Mouse (Mus musculus) kidney, adult 2 months (tissue): ENCODE data around the gene Dhdh. TPM values are rescaled to one million over a fixed set of nuclear protein-coding genes. Genes with fewer than 3 reads are reported as not detected.
"Not testable (repeated sequence)": the region's sequence is repeated elsewhere in the genome, so short reads cannot be mapped to it uniquely, and the experiment has no call there.

Experiments
- DNase-seq: peaks from one replicate; pipeline ENCODE4 v3.0.0; 2021
- H3K27ac ChIP-seq: fragments of 200-500 bp; 2 replicates; pipeline ENCODE4 v1.5.1; 2012; ENCODE audit warnings: low read depth, low read length, control low read depth, inconsistent platforms; ENCODE audit not compliant: insufficient read depth
- H3K27me3 ChIP-seq: fragments of 200-500 bp; replicated peaks from 2 replicates; pipeline ENCODE4 v1.6.1; 2012; ENCODE audit warnings: mild to moderate bottlenecking, moderate library complexity, low read length, inconsistent platforms; ENCODE audit not compliant: control insufficient read depth, insufficient read depth
- H3K36me3 ChIP-seq: fragments of 200-500 bp; 2 replicates; pipeline ENCODE4 v1.6.1; 2012; ENCODE audit warnings: mild to moderate bottlenecking, moderate library complexity, low read length, inconsistent platforms; ENCODE audit not compliant: control insufficient read depth, insufficient read depth
- H3K4me1 ChIP-seq: fragments of 200-500 bp; 2 replicates; pipeline ENCODE4 v1.6.1; 2011; ENCODE audit warnings: low read length; ENCODE audit not compliant: control insufficient read depth, insufficient read depth
- H3K4me3 ChIP-seq: fragments of 200-500 bp; 2 replicates; pipeline ENCODE4 v1.5.1; 2011; ENCODE audit warnings: mild to moderate bottlenecking, low read depth, low read length, control low read depth; ENCODE audit not compliant: insufficient read depth
- CTCF ChIP-seq: fragments of 200-500 bp; conservative IDR thresholded peaks from 2 replicates; pipeline ENCODE4 v1.5.1; 2011; ENCODE audit warnings: low read depth, mild to moderate bottlenecking, control low read depth, low read length, moderate library complexity, mixed read lengths; ENCODE audit not compliant: insufficient read depth, insufficient read length
- POLR2A ChIP-seq: fragments of 200-500 bp; IDR thresholded peaks from one replicate; pipeline ENCODE4 v1.6.1; 2011; ENCODE audit warnings: low read depth, low read length, control low read depth
- WGBS: fragments of 180-500 bp; shearing (Covaris S2); methylation state at CpG from one replicate; pipeline ENCODE4 v1.1.7; 2018; 5-methylcytosine and 5-hydroxymethylcytosine counted together
- polyA plus RNA-seq: library from polyadenylated mRNA; depleted of rRNA; stranded (reverse); fragments of >200 nt; gene quantifications from 2 replicates; pipeline ENCODE4 v1.2.3, GENCODE M21; 2012

Dhdh gene
- polyA plus RNA-seq, 1 experiment = 6.0 TPM

- H3K4me1 ChIP-seq = peaks cover 18% of the 10 kb centered on the region
- TF ChIP-seq POLR2A (no peak), CTCF (no peak)
- H3K27ac ChIP-seq = no peak overlapping the region
- peaks cover 2% of the 10 kb centered on the region; the same call in 1 of the 2 replicates for H3K36me3 ChIP-seq
- H3K4me3 ChIP-seq = no peak overlapping the region
- no peak for DNase-seq
- WGBS = 92% methylated on average over 7 of the region's 7 CpGs
- no peaks in the 10 kb centered on the region for H3K27me3 ChIP-seq
These were observed 32.0 kb upstream of the Dhdh start for GRCm38 (mm10) chr7:45520605-45521004.

- WGBS = 75% methylated on average over 8 of the region's 8 CpGs
- H3K27me3 ChIP-seq = no peaks in the 10 kb centered on the region
- H3K27ac ChIP-seq = no peak overlapping the region
- H3K4me1 ChIP-seq = peaks cover 12% of the 10 kb centered on the region
- H3K36me3 ChIP-seq = peaks cover 2% of the 10 kb centered on the region; the same call in 1 of the 2 replicates
- H3K4me3 ChIP-seq = no peak overlapping the region
- no peak for TF ChIP-seq CTCF
- DNase-seq = no peak
These were observed 30.9 kb upstream of the Dhdh start for GRCm38 (mm10) chr7:45519345-45520120.

GRCm38 (mm10) chr7:45518618-45519017 is 30.0 kb upstream of the Dhdh start:
- no peak for TF ChIP-seq CTCF
- no peak for TF ChIP-seq POLR2A
- Histone ChIP-seq H3K27me3 (no peaks in the 10 kb centered on the region), H3K27ac (no peak overlapping the region), H3K4me1 (peaks cover 9% of the 10 kb centered on the region; the same call in 1 of the 2 replicates), H3K4me3 (no peak overlapping the region), H3K36me3 (peaks cover 2% of the 10 kb centered on the region; the same call in 1 of the 2 replicates)
- WGBS = 92% methylated on average over 16 of the region's 16 CpGs
- no peak for DNase-seq

- not testable (repeated sequence) for H3K27ac ChIP-seq, DNase-seq, H3K36me3 ChIP-seq, H3K4me3 ChIP-seq, H3K27me3 ChIP-seq, H3K4me1 ChIP-seq
- 59% methylated on average over 5 of the region's 5 CpGs for WGBS
These were observed 28.2 kb upstream of the Dhdh start for GRCm38 (mm10) chr7:45516846-45517245.

- WGBS = 44% methylated on average over 16 of the region's 16 CpGs
- no peak for DNase-seq
- H3K4me3 ChIP-seq = no peak overlapping the region
- H3K27me3 ChIP-seq = no peaks in the 10 kb centered on the region
- H3K36me3 ChIP-seq = no peaks in the 10 kb centered on the region
- no peak overlapping the region for H3K27ac ChIP-seq
- H3K4me1 ChIP-seq = no peaks in the 10 kb centered on the region
- TF ChIP-seq CTCF = no peak
- TF ChIP-seq POLR2A = no peak
These were observed 26.8 kb upstream of the Dhdh start for GRCm38 (mm10) chr7:45515436-45515835.

- H3K27me3 ChIP-seq = no peaks in the 10 kb centered on the region
- no peak for DNase-seq
- TF ChIP-seq CTCF (no peak), POLR2A (no peak)
- WGBS = 89% methylated on average over 7 of the region's 7 CpGs
- no peak overlapping the region for H3K4me3 ChIP-seq
- H3K27ac ChIP-seq = no peak overlapping the region
- H3K36me3 ChIP-seq = no peaks in the 10 kb centered on the region
- H3K4me1 ChIP-seq = peaks cover 1% of the 10 kb centered on the region
These were observed 25.8 kb upstream of the Dhdh start for GRCm38 (mm10) chr7:45514411-45514810.

GRCm38 (mm10) chr7:45509912-45510787 is 21.5 kb upstream of the Dhdh start, which contains the start of gene Nucb1:
TSS of gene Nucb1 (minus strand) at chr7:45510406.
- Histone ChIP-seq H3K27me3 (no peaks in the 10 kb centered on the region), H3K4me3 (peak within 1 kb of the TSS; percentile 90), H3K36me3 (no peaks in the 10 kb centered on the region), H3K27ac (peak within 1 kb of the TSS; percentile 79), H3K4me1 (peaks cover 15% of the 10 kb centered on the region)
- under 1% methylated on average over 44 of the region's 44 CpGs for WGBS
- peak; percentile 97 for DNase-seq
- TF ChIP-seq CTCF (no peak), POLR2A (peak; percentile 50)
